In the genomic region with DNA sequence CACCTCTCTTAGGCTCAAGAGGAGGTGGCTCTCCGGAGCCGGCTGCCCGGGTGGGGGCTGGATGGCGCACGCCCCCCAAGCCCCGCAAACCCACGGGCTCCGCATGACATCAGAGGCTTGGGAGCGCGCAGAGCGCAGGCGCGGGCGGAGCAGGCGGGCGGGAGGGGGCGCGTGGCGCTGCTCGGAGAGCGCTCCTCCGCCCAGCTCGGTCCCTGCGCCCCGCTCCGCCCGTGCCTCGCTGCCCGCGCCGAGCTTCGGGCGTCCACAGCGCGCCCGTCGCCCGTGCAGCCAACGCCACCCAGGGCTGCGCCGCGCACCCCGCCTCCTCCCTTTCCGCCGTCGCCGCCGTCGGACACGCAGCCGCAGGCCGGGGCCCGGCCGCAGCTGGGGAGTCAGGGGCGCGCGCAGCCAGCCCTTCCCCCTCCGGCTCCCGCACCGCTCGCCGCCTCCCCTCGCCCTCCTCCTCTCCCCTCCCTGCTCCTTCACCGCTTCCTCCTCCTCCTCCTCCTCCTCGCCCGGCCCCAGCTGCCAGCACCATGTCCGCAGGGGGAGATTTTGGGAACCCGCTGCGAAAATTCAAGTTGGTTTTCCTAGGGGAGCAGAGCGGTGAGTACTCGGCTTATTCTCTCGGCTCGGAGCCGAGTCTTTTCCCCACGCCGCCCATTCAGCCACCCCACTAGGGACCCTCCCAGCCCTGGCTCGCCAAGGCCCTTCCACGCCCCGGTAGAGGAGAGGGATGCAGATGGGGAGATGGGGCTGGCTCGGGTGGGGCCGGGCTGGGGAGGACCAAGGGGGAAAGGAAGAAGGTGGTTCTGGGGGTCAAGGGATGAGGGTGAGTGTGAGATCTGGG, we compare ENCODE assay signal across 8 mouse cellular contexts. TPM values are rescaled to one million over a fixed set of nuclear protein-coding genes. Genes with fewer than 3 reads are reported as not detected.
DNase-seq lines count a peak whose midpoint lies in the region; ATAC-seq and TF ChIP-seq lines count a peak whose summit lies in the region.

Rab6b (plus strand) TSS at position 167 of the 850 bp plus-strand sequence.

- peak; percentile 85 for ATAC-seq in forebrain, embryonic 14.5 days
- ATAC-seq in hindbrain, embryonic 12.5 days (ENCODE audit: low FRiP score), result peak; percentile 72
- ATAC-seq in megakaryocyte progenitor cell, adult 5-6 weeks (replicated peaks; ENCODE audit: poor library complexity), result peak; percentile 34

- peak; percentile 45 to 75 for DNase-seq in adrenal gland, adult (ENCODE audit: inconsistent age in 2 of 2, low spot score in 1 of 2)
- DNase-seq in adrenal gland, adult 8-10 months, result no peak
- peak; percentile 88 for DNase-seq in forebrain, embryonic 14.5 days (ENCODE audit: low spot score)
- peak; percentile 60 to 81 for DNase-seq in left cerebral cortex, postnatal 14 days (ENCODE audit: low spot score in 2 of 2)

- no peaks in the 10 kb centered on the region for H3K27me3 ChIP-seq in forebrain, embryonic 14.5 days (replicated peaks; ENCODE audit: control insufficient read depth, insufficient read depth, low read length)
- H3K27me3 ChIP-seq in hindbrain, embryonic 12.5 days, result peaks cover 20% of the 10 kb centered on the region
- H3K27me3 ChIP-seq in small intestine, adult 2 months (ENCODE audit: control insufficient read depth, insufficient read depth, low read length), result peaks cover 20% of the 10 kb centered on the region

- under 1% methylated on average over 60 of the region's 81 CpGs for WGBS in forebrain, embryonic 14.5 days
- WGBS in hindbrain, embryonic 12.5 days, result 0% methylated on average over 49 of the region's 81 CpGs
- WGBS in small intestine, adult 2 months, result under 1% methylated on average over 77 of the region's 81 CpGs

- peak within 1 kb of the TSS; percentile 70 for H3K4me2 ChIP-seq in forebrain, embryonic 14.5 days (ENCODE audit: low read length)
- H3K4me2 ChIP-seq in hindbrain, embryonic 12.5 days (replicated peaks), result peak within 1 kb of the TSS; percentile 85

- no peaks in the 10 kb centered on the region for H3K9me3 ChIP-seq in forebrain, embryonic 14.5 days (replicated peaks; ENCODE audit: control insufficient read depth, low read length)
- no peaks in the 10 kb centered on the region for H3K9me3 ChIP-seq in hindbrain, embryonic 12.5 days (replicated peaks)

- peak within 1 kb of the TSS; percentile 75 for H3K4me3 ChIP-seq in brown adipose tissue, adult 24 weeks (ENCODE audit: insufficient read depth, low read depth, low read length)
- peak within 1 kb of the TSS; percentile 87 for H3K4me3 ChIP-seq in forebrain, embryonic 14.5 days (ENCODE audit: low read depth, low read length)
- H3K4me3 ChIP-seq in hindbrain, embryonic 12.5 days, result peak within 1 kb of the TSS; percentile 82
- peak within 1 kb of the TSS; percentile 87 for H3K4me3 ChIP-seq in small intestine, adult 2 months (ENCODE audit: low read depth, low read length)

- no peak within 1 kb of the TSS for H3K27ac ChIP-seq in brown adipose tissue, adult 24 weeks (replicated peaks; ENCODE audit: low read depth, low read length)
- H3K27ac ChIP-seq in forebrain, embryonic 14.5 days (ENCODE audit: low read depth, low read length), result peak within 1 kb of the TSS; percentile 86
- peak within 1 kb of the TSS; percentile 97 for H3K27ac ChIP-seq in hindbrain, embryonic 12.5 days
- no peak within 1 kb of the TSS for H3K27ac ChIP-seq in small intestine, adult 2 months (ENCODE audit: insufficient read depth, low read depth, low read length)

- intact Hi-C loops in left cerebral cortex, postnatal 14 days (cut with DNase I), result no loop called here

- no peak for TF ChIP-seq POLR2A in small intestine, adult 2 months (IDR thresholded peaks at IDR 0.05; ENCODE audit: low read depth, low read length)

- no peaks in the 10 kb centered on the region for H3K36me3 ChIP-seq in forebrain, embryonic 14.5 days (ENCODE audit: control insufficient read depth, insufficient read depth, low read length)
- no peaks in the 10 kb centered on the region for H3K36me3 ChIP-seq in hindbrain, embryonic 12.5 days
- no peaks in the 10 kb centered on the region for H3K36me3 ChIP-seq in small intestine, adult 2 months (ENCODE audit: control insufficient read depth, insufficient read depth, low read length)

- no peak for TF ChIP-seq CTCF in small intestine, adult 2 months (IDR thresholded peaks at IDR 0.05; ENCODE audit: extremely low read depth, insufficient read length, insufficient replicate concordance, low read depth, low read length)

- peaks cover 14% of the 10 kb centered on the region for H3K4me1 ChIP-seq in brown adipose tissue, adult 24 weeks (ENCODE audit: control insufficient read depth, insufficient read depth, insufficient read length, low read length)
- peaks cover 21% of the 10 kb centered on the region for H3K4me1 ChIP-seq in forebrain, embryonic 14.5 days (ENCODE audit: control insufficient read depth, insufficient read depth, low read length)
- peaks cover 65% of the 10 kb centered on the region for H3K4me1 ChIP-seq in hindbrain, embryonic 12.5 days
- H3K4me1 ChIP-seq in small intestine, adult 2 months (ENCODE audit: control insufficient read depth, insufficient read depth, insufficient read length, low read length), result peaks cover 7% of the 10 kb centered on the region

- peak within 1 kb of the TSS; percentile 94 for H3K9ac ChIP-seq in forebrain, embryonic 14.5 days (ENCODE audit: low read length)
- H3K9ac ChIP-seq in hindbrain, embryonic 12.5 days, result peak within 1 kb of the TSS; percentile 91

RNA-seq across cellular contexts. Expression of gene Rab6b, which starts in this region (rescaled TPM):
- total RNA-seq in adrenal gland, adult 8-10 months (2022), result 1 to 10 TPM; 1.9 to 5.2 (median 3.2) TPM
- 26.8 and 33.8 TPM in 2 replicates for polyA plus RNA-seq in brown adipose tissue, adult 24 weeks (2012; ENCODE audit: insufficient read depth, insufficient read length, missing spikeins)
- 32.5 and 40.5 TPM in 2 replicates for polyA plus RNA-seq in forebrain, embryonic 14.5 days (2014; fragmentation: Nextera tagmentation; extraction: Ambion mirVana)
- polyA plus RNA-seq in hindbrain, embryonic 12.5 days (2016; fragmentation: Nextera tagmentation; extraction: Ambion mirVana), result 58.0 and 62.5 TPM in 2 replicates
- total RNA-seq in left cerebral cortex, postnatal 14 days (2021), result 100 to 1,000 TPM; 657 to 676 TPM
- 0.51 and 0.64 TPM in 2 replicates for total RNA-seq in megakaryocyte progenitor cell, adult 5-6 weeks (2015)
- total RNA-seq in megakaryocyte progenitor cell, adult 5-6 weeks (2017), result 0.04 and 0.10 TPM in 2 replicates
- polyA plus RNA-seq in small intestine, adult 2 months (2012; rRNA removed), result 3.3 and 11.6 TPM in 2 replicates

Comparison
In these comparisons a context has a peak if more than half of its experiments do, and no peak if none do; other contexts are left out.
1. RNA of gene Rab6b (total RNA-seq): 657 to 676 TPM in left cerebral cortex, postnatal 14 days; 1.9 to 5.2 TPM in adrenal gland, adult 8-10 months and 0.04 to 0.64 TPM in megakaryocyte progenitor cell, adult 5-6 weeks; every median in the first group is over 100 times any median in the second.
2. Peak in ATAC-seq in megakaryocyte progenitor cell, adult 5-6 weeks; RNA of the gene not detected or under 1 TPM.
3. H3K27ac ChIP-seq: peak in forebrain, embryonic 14.5 days (single experiment) and hindbrain, embryonic 12.5 days (single experiment); none in brown adipose tissue, adult 24 weeks (single experiment) and small intestine, adult 2 months (single experiment).
4. ATAC-seq: peak in every context shown above with its lines; median percentile 85 in forebrain, embryonic 14.5 days; 72 in hindbrain, embryonic 12.5 days; 34 in megakaryocyte progenitor cell, adult 5-6 weeks.
5. Peak in every context shown above with its lines, with median percentiles within 50 percentile points of each other: H3K4me3 ChIP-seq.